Mouse (Mus musculus) olfactory bulb, adult 2 months (tissue): ENCODE results near the gene Adamts5. TPM values are rescaled to one million over a fixed set of nuclear protein-coding genes. Genes with fewer than 3 reads are reported as not detected.

Experiments used
- H3K27ac ChIP-seq: fragments of 200-500 bp; 2 replicates; pipeline ENCODE4 v1.5.1; 2012; ENCODE audit warnings: low read depth, low read length; ENCODE audit not compliant: insufficient read depth
- H3K4me1 ChIP-seq: fragments of 200-500 bp; 2 replicates; pipeline ENCODE4 v1.6.1; 2012; ENCODE audit warnings: low read length; ENCODE audit not compliant: control insufficient read depth, insufficient read depth
- H3K4me3 ChIP-seq: fragments of 200-500 bp; 2 replicates; pipeline ENCODE4 v1.5.1; 2012; ENCODE audit warnings: mild to moderate bottlenecking, low read depth, low read length, moderate library complexity; ENCODE audit not compliant: insufficient read depth
- CTCF ChIP-seq: fragments of 200-500 bp; IDR thresholded peaks from 2 replicates; pipeline ENCODE4 v1.5.1; 2012; ENCODE audit warnings: low read depth, mild to moderate bottlenecking, low read length, moderate library complexity; ENCODE audit not compliant: insufficient read depth
- POLR2A ChIP-seq: fragments of 200-500 bp; IDR thresholded peaks from 2 replicates; pipeline ENCODE4 v1.6.1; 2012; ENCODE audit warnings: mild to moderate bottlenecking, low read depth, low read length, moderate library complexity; ENCODE audit not compliant: insufficient read depth
- WGBS: fragments of 180-500 bp; shearing (Covaris S2); methylation state at CpG from one replicate; pipeline ENCODE4 v1.1.7; 2018; 5-methylcytosine and 5-hydroxymethylcytosine counted together
- polyA plus RNA-seq: library from polyadenylated mRNA; stranded (reverse); fragments of >200 nt; gene quantifications from 2 replicates; pipeline ENCODE4 v1.2.4, GENCODE M21; 2012; ENCODE audit warnings: low replicate concordance; ENCODE audit not compliant: missing spikeins, insufficient read depth, insufficient read length

Gene Adamts5
- not detected in 2 replicates for polyA plus RNA-seq

- peak within 1 kb of the TSS; percentile 19 for H3K27ac ChIP-seq
- peaks cover 11% of the 10 kb centered on the region; the same call in 1 of the 2 replicates for H3K4me1 ChIP-seq
- H3K4me3 ChIP-seq: peak within 1 kb of the TSS; percentile 71
- no peak for TF ChIP-seq CTCF
- no peak for TF ChIP-seq POLR2A
- 13% methylated on average over 13 of the region's 13 CpGs for WGBS
Observed at GRCm38 (mm10) chr16:85901581-85901910, at the start of gene Adamts5. Gene Adamts5, minus strand, starts transcription at chr16:85901828.

GRCm38 (mm10) chr16:85950356-85950755 is 48.7 kb upstream of the Adamts5 start:
- Histone ChIP-seq H3K4me1 (no peaks in the 10 kb centered on the region), H3K27ac (no peak overlapping the region), H3K4me3 (no peak overlapping the region)
- 84% methylated on average over 2 of the region's 2 CpGs for WGBS
- TF ChIP-seq CTCF: no peak
- no peak for TF ChIP-seq POLR2A

- Histone ChIP-seq H3K4me1 (no peaks in the 10 kb centered on the region), H3K4me3 (no peak overlapping the region), H3K27ac (no peak overlapping the region)
- whole genome bisulfite sequencing: 95% methylated on average over 5 of the region's 5 CpGs
- TF ChIP-seq CTCF (no peak), POLR2A (no peak)
Observed at GRCm38 (mm10) chr16:85926004-85926403, 24.4 kb upstream of the Adamts5 start.

GRCm38 (mm10) chr16:85922454-85922853 is 20.8 kb upstream of the Adamts5 start:
- no peak overlapping the region for H3K27ac ChIP-seq
- WGBS: 93% methylated on average over 1 of the region's 1 CpGs
- H3K4me3 ChIP-seq: no peak overlapping the region
- no peak for TF ChIP-seq POLR2A
- no peaks in the 10 kb centered on the region for H3K4me1 ChIP-seq

- H3K4me3 ChIP-seq: no peak overlapping the region
- TF ChIP-seq CTCF (no peak), POLR2A (no peak)
- 75% methylated on average over 4 of the region's 4 CpGs for WGBS
- no peaks in the 10 kb centered on the region for H3K4me1 ChIP-seq
- no peak overlapping the region for H3K27ac ChIP-seq
Observed at GRCm38 (mm10) chr16:85920122-85920521, 18.5 kb upstream of the Adamts5 start.

GRCm38 (mm10) chr16:85900702-85901580 is 687 bp downstream of the Adamts5 start:
- TF ChIP-seq POLR2A (peak; percentile 61), CTCF (no peak)
- H3K4me3 ChIP-seq: peak overlapping the region; percentile 71
- WGBS: 1% methylated on average over 51 of the region's 51 CpGs
- peak overlapping the region; percentile 19 for H3K27ac ChIP-seq
- H3K4me1 ChIP-seq: peaks cover 11% of the 10 kb centered on the region; the same call in 1 of the 2 replicates

- Histone ChIP-seq H3K27ac (no peak overlapping the region), H3K4me1 (peaks cover 11% of the 10 kb centered on the region; the same call in 1 of the 2 replicates), H3K4me3 (peak overlapping the region; percentile 53)
- TF ChIP-seq CTCF (no peak), POLR2A (no peak)
- WGBS: 1% methylated on average over 45 of the region's 45 CpGs
Observed at GRCm38 (mm10) chr16:85899790-85900587, 1.6 kb downstream of the Adamts5 start.

GRCm38 (mm10) chr16:85899301-85899721 is 2.3 kb downstream of the Adamts5 start:
- peaks cover 11% of the 10 kb centered on the region; the same call in 1 of the 2 replicates for H3K4me1 ChIP-seq
- peak overlapping the region; percentile 53 for H3K4me3 ChIP-seq
- TF ChIP-seq CTCF (no peak), POLR2A (no peak)
- 34% methylated on average over 25 of the region's 25 CpGs for WGBS
- H3K27ac ChIP-seq: no peak overlapping the region

- 75% methylated on average over 10 of the region's 10 CpGs for WGBS
- H3K4me3 ChIP-seq: peak overlapping the region; percentile 53
- H3K27ac ChIP-seq: no peak overlapping the region
- H3K4me1 ChIP-seq: peaks cover 11% of the 10 kb centered on the region; the same call in 1 of the 2 replicates
- no peak for TF ChIP-seq CTCF
- no peak for TF ChIP-seq POLR2A
Observed at GRCm38 (mm10) chr16:85898816-85899215, 2.8 kb downstream of the Adamts5 start.
